Mouse (Mus musculus) spleen, postnatal 36 days (tissue): ENCODE data around the gene Gm3238.
"Not testable (repeated sequence)": the region's sequence is repeated elsewhere in the genome, so short reads cannot be mapped to it uniquely, and the experiment has no call there.

Source experiments
- DNase-seq, 2 experiments: peaks; one replicate each; pipeline ENCODE4 v3.0.0; 2022; ENCODE audit warnings: low spot score in 2 of 2, mixed read lengths in 1 of 2

Gm3238 gene

DNA sequence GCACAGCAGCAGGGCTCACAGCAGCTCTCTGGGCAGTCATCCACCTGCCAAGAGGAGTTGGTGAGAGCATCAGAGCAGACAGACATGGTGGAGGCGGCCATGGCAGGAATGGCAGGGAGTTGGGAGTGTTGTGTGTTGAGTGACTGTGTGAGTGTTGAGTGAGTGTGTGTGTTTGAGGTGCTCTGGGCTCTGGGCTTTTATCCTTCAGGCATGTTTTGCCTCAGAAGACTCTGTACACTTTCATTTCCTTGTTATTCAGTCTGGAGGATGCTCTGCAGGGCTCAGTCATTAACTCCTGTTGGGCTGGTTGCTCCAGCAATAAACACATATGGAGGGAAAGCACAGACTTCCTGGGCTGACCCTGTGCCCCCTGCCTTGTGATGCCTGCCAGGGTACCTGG, at the start of gene Gm3238:
Gm3238 (minus strand) TSS at position 101 of the 400 bp plus-strand sequence.
- DNase-seq = not testable (repeated sequence)

DNA sequence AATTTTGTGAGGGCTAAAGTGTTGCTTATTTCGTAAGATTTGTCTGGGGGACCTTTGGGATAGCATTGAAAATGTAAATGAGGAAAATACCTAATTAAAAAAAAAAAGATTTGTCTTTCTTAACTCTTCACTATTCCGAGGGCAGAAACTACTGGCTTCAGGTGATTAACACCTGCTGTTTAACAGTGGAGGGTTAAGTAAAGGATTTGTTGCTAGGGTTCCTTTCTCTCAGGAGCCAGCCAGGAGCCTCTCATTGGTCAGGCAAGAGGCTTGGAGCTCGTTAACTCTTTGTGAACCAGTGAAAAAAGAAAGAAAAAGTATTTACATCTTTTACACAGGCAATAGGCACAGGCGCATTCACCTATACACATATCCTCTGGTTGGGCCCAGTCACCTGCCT, 48.1 kb upstream of the Gm3238 start:
- DNase-seq = no peak

DNA sequence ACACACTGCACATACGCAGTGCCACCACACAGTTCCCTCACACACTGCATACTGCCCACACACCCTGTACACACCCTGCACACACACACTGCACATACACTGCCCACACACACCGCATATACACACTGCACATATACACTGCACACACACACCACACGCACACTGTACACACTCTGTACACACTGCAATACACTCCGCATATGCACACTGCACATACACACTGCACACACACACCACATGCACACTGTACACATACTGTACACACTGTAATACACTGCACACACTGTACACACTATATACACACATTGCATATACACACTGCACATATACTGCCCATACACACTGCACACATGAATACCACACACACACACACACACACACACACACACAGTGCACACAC, 47.4 kb upstream of the Gm3238 start:
- no peak for DNase-seq

DNA sequence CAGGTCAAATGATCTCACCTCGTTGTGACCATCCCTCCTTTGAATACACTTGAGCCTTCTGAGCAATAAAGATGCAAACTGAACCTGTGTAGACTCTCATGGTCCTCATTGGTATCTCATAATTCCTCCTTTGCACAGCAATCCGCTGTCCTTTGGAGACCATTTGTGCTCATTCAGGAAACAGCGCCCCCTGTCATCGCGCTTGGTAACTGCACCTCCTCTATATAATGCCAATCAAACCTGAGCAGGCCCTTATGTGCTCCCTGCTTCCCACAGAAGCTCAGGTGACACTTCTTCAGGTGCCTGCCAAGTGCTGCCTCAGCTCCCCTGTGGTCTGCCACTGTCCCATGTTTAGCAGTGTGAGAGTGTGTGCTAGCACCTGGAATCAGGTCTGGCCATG, 44.4 kb upstream of the Gm3238 start:
- DNase-seq = peak in 1 of 2 experiments; percentile 4

DNA sequence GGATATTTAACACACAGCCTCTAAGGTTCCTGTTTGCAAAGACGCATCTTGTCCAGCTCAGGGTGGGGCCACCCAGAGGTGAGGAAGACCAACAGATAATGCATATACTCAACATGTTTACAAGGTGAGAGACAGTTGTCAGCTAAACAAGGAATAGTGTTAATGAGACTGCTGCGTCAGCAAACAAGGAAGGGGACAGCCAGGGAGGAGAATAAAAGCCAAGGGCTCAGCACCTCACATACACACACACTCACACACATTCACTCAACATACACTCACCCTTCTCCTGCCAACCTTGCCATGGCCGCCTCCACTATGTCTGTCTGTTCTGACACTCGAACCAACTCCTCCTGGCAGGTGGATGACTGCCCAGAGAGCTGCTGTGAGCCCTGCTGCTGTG, 43.3 kb upstream of the Gm3238 start, which contains the start of gene Gm2696:
Gm2696 (plus strand) TSS at position 301 of the 400 bp plus-strand sequence.
- no peak for DNase-seq

DNA sequence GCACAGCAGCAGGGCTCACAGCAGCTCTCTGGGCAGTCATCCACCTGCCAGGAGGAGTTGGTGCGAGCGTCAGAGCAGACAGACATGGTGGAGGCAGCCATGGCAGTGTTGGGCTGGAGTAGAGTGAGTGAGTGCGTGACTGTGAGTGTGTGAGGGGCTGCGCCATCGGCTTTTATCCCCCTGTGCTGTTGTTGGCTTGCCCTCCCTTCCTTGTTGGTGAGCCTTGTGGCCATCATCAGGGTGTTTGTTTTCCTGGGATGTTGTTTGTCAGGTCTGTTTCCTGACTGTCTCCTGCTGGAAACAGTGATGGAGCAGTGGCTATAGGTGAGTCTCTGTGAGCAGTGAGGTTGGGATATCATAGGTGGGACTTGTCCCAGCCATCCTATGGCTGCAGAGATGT, 40.6 kb upstream of the Gm3238 start, which contains the start of gene Gm9507:
Gm9507 (minus strand) TSS at position 101 of the 400 bp plus-strand sequence.
- DNase-seq = no peak

DNA sequence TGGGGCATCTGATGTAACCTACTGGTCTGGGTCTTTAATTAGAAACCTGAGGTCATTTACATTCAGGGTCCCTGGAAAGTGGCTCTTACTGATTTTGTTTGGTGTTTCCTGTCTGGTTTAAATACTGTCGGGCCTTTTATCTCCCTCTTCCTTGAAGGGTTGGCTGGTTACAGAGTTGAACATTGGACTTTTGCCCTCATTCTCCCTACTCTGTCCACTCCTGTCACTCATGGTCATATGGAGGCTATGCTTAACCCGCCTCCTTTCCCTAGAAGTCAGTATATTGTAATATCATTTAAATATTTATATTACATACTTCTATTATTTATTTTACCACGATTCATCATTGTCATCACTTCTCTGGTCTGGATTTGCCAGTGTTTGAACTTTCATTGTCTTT, 33.0 kb upstream of the Gm3238 start:
- DNase-seq = no peak

DNA sequence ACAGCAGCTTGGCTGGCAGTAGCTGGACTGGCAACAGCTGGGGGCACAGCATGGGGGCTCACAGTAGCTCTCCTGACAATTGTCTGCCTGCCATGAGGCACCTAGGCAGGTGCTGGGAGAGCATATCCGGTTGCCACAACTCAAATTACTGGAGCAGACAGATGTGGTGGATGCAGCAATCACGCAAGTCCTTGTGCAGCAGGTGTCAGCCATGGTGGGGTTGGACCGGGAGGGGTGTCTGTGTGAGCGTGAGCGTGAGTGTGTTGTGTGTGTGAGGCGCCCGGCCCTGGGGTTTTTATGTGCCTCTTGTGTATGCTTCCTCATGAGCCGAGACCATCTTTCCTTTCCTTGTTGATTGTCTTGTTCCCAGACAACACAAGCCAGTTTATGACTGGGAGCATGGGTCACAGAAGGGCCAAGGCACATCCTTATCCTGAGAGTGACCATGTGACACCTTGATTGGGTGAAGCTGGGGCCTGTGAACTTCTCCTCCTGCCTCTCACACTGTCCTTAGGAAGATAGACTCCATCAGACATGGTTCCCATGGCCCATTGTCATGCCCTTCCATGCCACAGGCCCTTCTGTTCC, 27.9 kb upstream of the Gm3238 start, which contains the start of gene Gm19668:
Gm19668 (minus strand) TSS at position 213 of the 588 bp plus-strand sequence.
- DNase-seq = no peak

DNA sequence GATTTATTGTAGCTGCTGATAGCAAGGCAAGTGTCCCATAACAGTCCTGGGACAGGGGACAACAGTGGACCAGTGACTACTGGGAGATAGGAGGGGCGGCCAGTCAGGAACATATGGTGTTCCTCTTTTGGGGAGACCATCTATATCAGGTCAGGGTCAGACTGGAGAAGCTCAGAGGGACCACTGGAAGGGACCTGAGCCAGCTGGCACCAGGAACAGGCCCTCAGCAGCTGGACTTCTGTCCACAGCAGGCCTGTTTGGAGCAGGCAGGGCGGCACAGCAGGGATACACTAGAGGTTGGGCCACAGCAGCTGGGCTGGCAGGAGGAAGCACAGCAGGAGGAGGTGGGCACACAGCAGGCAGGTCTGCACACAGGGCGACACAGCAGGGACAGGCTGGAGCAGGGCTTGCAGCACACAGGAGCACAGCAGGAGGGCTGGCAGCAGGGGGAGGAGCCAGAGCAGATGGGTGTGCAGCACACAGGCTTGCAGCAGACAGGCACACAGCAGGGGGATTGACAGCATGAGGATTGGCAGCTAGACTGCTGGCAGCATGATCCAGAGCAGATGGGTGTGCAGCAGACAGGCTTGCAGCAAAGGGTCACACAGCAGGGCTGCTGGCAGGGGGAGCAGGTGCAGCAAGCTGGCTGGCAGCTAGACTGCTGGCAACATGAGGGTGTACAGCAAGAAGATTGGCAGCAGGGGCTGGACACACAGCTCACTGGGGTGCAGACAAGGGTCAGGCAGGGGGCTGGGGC, 27.2 kb upstream of the Gm3238 start:
- DNase-seq = not testable (repeated sequence)

DNA sequence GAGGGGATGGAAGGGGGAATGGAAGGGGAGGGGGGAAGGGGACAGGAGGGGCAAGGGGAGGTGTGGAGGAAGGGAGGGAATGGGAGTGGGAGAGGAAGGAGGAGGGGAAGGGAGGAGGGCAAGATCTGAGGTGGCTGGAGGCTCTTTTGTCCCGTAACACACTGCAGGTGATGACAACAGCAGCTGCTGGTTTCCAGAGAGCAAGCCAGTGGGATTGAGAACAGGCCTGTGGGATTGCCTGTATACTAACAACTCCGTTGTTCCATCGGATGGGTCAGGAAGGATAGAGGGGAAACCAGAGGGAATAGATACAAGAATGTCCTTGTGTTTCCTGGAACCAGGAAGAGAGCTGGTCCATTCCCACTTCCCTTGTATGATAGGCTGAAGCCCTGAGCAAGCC, 26.6 kb upstream of the Gm3238 start:
- no peak for DNase-seq

DNA sequence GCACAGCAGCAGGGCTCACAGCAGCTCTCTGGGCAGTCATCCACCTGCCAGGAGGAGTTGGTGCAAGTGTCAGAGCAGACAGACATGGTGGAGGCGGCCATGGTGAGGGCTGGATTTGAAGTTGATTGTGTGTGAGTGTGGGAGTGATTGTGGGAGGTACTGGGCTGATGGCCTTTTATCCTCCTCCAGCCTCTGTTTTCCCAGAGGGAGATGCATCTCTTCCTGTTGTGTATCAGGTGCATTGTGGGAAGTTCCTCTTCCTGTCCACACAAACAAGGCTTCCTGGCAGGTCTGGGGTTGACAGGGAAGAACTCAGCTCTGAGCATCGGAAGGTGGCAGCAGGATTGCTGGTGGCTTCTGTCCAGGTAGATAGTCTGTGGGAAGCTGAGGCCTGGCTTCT, 23.9 kb upstream of the Gm3238 start, which contains the start of gene Gm9639:
Gm9639 (minus strand) TSS at position 101 of the 400 bp plus-strand sequence.
- DNase-seq = no peak

DNA sequence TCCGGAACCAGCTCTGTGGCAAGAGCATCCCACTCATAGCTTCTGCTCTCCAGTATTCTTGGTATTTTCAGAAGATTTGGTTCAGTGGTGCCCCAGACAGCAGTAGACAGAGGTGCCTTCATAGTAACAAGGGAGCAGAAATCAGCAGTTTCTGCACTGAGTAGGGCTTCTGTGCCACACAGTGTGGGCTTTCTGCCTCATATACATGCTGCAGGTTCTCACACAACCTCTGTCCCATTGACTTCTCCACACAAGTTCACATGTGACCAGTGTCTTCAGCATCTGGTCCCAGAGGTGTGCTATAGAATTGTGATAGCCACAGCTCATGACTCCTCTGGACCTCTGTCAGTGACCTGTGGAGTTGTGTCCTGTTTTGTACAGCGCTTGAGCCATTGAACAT, 17.5 kb upstream of the Gm3238 start:
- no peak for DNase-seq

DNA sequence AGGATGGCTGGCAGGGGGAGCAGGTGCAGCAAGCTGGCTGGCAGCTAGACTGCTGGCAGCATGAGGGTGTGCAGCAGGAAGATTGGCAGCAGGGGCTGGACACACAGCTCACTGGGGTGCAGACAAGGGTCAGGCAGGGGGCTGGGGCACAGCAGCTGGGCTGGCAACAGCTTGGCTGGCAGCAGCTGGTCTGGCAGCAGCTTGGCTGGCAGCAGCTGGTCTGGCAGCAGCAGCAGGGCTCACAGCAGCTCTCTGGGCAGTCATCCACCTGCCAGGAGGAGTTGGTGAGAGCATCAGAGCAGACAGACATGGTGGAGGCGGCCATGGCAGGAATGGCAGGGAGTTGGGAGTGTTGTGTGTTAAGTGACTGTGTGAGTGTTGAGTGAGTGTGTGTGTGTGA, 16.8 kb upstream of the Gm3238 start, which contains the start of gene Gm7137:
Gm7137 (minus strand) TSS at position 325 of the 400 bp plus-strand sequence.
- not testable (repeated sequence) for DNase-seq

DNA sequence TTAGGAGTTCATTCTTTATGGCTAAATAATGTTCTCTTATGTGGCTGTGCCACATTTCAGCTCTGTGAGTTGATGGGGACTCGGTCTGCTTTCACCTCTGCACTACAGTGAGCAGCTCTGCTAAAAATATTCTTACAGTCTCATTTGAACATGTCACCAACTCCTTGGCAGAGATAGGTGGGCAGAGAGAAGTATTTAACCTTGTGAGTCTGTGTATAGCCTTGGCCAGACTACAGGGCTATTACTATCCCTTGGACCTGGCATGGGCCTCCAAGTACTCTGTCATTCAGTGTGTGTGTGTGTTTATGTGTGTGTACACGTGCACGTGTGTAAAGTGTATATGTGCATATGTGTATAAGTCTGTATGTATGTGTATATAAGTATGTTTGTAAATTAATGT, 12.3 kb upstream of the Gm3238 start:
- not testable (repeated sequence) for DNase-seq

DNA sequence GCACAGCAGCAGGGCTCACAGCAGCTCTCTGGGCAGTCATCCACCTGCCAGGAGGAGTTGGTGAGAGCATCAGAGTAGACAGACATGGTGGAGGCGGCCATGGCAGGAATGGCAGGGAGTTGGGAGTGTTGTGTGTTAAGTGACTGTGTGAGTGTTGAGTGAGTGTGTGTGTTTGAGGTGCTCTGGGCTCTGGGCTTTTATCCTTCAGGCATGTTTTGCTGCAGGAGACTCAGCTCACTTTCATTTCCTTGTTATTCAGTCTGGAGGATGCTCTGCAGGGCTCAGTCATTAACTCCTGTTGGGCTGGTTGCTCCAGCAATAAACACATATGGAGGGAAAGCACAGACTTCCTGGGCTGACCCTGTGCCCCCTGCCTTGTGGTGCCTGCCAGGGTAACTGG, 11.3 kb upstream of the Gm3238 start, which contains the start of gene Gm3250:
Gm3250 (minus strand) TSS at position 101 of the 400 bp plus-strand sequence.
- not testable (repeated sequence) for DNase-seq

DNA sequence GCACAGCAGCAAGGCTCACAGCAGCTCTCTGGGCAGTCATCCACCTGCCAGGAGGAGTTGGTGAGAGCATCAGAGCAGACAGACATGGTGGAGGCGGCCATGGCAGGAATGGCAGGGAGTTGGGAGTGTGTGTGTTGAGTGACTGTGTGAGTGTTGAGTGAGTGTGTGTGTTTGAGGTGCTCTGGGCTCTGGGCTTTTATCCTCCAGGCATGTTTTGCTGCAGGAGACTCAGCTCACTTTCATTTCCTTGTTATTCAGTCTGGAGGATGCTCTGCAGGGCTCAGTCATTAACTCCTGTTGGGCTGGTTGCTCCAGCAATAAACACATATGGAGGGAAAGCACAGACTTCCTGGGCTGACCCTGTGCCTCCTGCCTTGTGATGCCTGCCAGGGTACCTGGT, 5.7 kb upstream of the Gm3238 start, which contains the start of gene Gm7138:
Gm7138 (minus strand) TSS at position 101 of the 400 bp plus-strand sequence.
- DNase-seq = not testable (repeated sequence)

DNA sequence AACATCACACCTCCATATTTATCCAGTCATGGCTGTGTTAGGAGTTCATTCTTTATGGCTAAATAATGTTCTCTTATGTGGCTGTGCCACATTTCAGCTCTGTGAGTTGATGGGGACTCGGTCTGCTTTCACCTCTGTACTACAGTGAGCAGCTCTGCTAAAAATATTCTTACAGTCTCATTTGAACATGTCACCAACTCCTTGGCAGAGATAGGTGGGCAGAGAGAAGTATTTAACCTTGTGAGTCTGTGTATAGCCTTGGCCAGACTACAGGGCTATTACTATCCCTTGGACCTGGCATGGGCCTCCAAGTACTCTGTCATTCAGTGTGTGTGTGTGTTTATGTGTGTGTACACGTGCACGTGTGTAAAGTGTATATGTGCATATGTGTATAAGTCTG, 1.0 kb upstream of the Gm3238 start:
- DNase-seq = not testable (repeated sequence)

DNA sequence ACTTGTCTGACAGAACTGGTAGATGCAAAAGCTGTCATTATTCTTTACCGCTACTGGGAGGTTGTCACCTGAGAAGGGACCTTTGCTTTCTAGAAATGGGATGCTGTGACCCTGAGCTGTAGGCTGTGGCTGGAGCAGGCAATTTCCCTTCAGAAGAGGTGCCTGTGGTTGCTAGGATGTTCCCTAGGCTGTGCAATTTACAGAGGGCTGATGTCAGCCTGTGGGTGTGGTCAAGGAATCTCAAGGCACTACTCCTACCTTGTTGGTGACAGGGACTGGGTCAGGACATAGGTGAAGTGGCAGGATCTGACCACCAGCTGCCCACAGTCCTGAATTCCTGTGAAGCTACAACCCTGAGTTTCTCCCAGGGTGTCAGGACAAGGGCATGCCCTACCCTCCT, 1.4 kb downstream of the Gm3238 start:
- no peak for DNase-seq

DNA sequence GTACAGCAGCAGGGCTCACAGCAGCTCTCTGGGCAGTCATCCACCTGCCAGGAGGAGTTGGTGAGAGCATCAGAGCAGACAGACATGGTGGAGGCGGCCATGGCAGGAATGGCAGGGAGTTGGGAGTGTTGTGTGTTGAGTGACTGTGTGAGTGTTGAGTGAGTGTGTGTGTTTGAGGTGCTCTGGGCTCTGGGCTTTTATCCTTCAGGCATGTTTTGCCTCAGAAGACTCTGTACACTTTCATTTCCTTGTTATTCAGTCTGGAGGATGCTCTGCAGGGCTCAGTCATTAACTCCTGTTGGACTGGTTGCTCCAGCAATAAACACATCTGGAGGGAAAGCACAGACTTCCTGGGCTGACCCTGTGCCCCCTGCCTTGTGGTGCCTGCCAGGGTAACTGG, 11.5 kb downstream of the Gm3238 start, which contains the start of gene Gm3233:
Gm3233 (minus strand) TSS at position 101 of the 400 bp plus-strand sequence.
- DNase-seq = not testable (repeated sequence)

DNA sequence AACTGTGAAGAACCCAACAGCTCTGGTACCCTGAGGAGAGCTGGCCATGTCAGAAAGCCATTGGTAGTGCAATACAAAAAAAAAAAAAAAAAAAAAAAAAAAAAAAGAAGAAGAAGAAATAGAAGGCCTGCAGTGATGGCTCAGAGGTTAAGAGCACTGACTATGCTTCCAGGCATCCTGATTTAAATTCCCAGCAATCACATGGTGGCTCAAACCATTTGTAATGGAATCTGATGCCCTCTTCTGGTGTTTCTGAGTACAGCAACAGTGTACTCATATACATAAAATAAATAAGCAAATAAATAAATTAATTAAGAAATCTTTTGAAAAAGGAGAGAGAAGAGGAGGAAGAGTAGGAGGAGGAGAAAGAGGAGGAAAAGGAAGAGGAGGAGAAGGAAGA, 17.7 kb downstream of the Gm3238 start:
- DNase-seq = no peak

DNA sequence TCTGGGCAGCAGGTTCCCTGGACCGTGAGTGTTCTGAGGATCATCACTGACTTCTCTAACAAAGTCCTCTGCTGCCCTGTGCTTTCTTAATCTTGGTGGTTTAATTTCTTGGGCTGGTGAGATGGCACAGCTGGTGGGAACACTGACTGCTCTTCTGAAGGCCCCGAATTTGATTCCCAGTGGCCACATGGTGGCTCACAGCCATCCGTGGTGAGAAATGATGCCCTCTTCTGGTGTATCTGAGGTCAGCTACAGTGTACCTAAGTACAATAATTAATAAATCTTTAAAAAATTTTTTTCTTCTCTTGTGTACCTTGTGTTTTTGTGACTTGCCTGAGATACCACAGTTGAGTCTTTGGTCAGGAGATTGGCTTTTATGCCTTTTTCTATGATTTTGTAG, 18.8 kb downstream of the Gm3238 start:
- not testable (repeated sequence) for DNase-seq

DNA sequence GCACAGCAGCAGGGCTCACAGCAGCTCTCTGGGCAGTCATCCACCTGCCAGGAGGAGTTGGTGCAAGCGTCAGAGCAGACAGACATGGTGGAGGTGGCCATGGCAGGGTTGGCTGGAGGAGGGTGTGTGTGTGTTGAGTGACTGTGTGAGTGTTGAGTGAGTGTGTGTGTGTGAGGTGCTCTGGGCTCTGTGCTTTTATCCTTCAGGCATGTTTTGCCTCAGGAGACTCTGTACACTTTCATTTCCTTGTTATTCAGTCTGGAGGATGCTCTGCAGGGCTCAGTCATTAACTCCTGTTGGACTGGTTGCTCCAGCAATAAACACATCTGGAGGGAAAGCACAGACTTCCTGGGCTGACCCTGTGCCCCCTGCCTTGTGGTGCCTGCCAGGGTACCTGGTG, 19.9 kb downstream of the Gm3238 start, which contains the start of gene Gm9736:
Gm9736 (minus strand) TSS at position 101 of the 400 bp plus-strand sequence.
- DNase-seq = not testable (repeated sequence)
